Mouse (Mus musculus) myocyte (in vitro differentiated cells): ENCODE data around the gene Sapcd2.

Source experiments
- E2F4 ChIP-seq: IDR thresholded peaks from one replicate; pipeline ENCODE4 v1.6.1; 2011; ENCODE audit warnings: mild to moderate bottlenecking, control low read depth, moderate library complexity; ENCODE audit not compliant: insufficient read depth
- MAX ChIP-seq: IDR thresholded peaks from one replicate; pipeline ENCODE4 v1.6.1; 2011; ENCODE audit warnings: low read depth, mild to moderate bottlenecking, control low read depth
- MYOD1 ChIP-seq, 3 experiments: IDR thresholded peaks; one replicate each; pipeline ENCODE4 v1.6.1; 2011; ENCODE audit warnings: control low read depth in 2 of 3, low read depth in 2 of 3, mild to moderate bottlenecking in 2 of 3, moderate library complexity in 1 of 3; ENCODE audit not compliant: insufficient read length in 2 of 3, control insufficient read depth in 1 of 3
- POLR2A ChIP-seq: IDR thresholded peaks from one replicate; pipeline ENCODE4 v1.6.1; 2011; ENCODE audit warnings: low read depth, mild to moderate bottlenecking, control low read depth, moderate library complexity; ENCODE audit not compliant: insufficient read length
- USF1 ChIP-seq: IDR thresholded peaks from one replicate; pipeline ENCODE4 v1.6.1; 2011; ENCODE audit warnings: low read depth, mild to moderate bottlenecking, control low read depth, moderate library complexity

DNA sequence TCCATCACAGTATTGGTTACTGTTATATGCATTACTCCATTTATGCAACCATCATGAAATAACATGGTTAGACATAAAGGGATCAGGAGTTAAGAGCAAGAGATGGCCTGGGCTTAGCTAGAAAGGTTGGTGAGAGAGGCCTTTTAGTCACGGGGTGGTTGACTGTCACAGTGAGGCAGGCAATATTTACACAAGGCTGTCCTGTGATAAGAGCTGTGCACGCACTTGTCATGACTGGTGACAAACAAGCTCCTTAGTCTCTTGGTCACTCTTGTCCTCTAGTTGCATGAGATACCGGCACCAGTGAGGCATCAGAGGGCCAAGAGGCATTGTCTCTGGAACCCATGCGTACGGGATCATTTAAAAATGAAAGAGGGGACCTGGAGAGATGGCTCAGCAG is 12.4 kb downstream of the Sapcd2 start:
- TF ChIP-seq USF1: no peak
- no peak for TF ChIP-seq POLR2A
- no peak for TF ChIP-seq E2F4
- TF ChIP-seq MYOD1 (IDR thresholded peaks at IDR 0.05; ENCODE audit: control insufficient read depth in 1 of 3, insufficient read length in 2 of 3, low read depth in 2 of 3): no peak
- no peak for TF ChIP-seq MAX
